Mouse (Mus musculus): Measurements from ENCODE around the gene Rec8.

DNA sequence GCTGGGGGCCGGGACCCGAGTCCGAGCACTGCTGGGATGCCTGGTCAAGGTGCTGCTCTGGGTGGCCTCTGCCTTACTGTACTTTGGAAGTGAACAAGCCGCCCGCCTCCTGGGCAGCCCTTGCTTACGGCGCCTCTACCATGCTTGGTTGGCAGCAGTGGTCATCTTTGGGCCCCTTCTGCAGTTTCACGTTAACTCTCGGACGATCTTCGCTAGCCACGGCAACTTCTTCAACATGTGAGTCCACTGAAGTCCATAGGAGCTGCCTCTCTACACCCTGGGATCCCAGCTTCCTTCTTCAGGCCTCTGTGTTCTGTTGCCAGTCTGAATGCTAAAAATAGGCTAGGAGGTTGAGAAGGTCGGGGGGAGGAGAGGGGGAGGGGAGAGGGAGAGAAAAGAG, 42.1 kb upstream of the Rec8 start:
- TF ChIP-seq MAX (IDR thresholded peaks at IDR 0.05) = no peak
- TF ChIP-seq CTCF (IDR thresholded peaks at IDR 0.05; ENCODE audit: control insufficient read depth, insufficient read depth, insufficient read length) = no peak
- no peak for TF ChIP-seq USF1 (IDR thresholded peaks at IDR 0.05; ENCODE audit: low read depth)
- TF ChIP-seq FOSL1 (IDR thresholded peaks at IDR 0.05; ENCODE audit: insufficient read depth, low read length, poor library complexity, severe bottlenecking) = no peak
